Mouse (Mus musculus): Measurements from ENCODE around the gene Cd164l2. TPM values are rescaled to one million over a fixed set of nuclear protein-coding genes. Genes with fewer than 3 reads are reported as not detected.

The Cd164l2 gene
- polyA plus RNA-seq, 1 experiment from 2014 or later = 19.1 TPM

- Histone ChIP-seq H3K27me3 (ENCODE audit: insufficient read depth, low read length) (no peaks in the 10 kb centered on the region), H3K9ac (ENCODE audit: low read depth, low read length) (no peak overlapping the region), H3K9me3 (replicated peaks; ENCODE audit: low read length) (no peaks in the 10 kb centered on the region), H3K4me3 (replicated peaks; ENCODE audit: low read depth, low read length) (no peak overlapping the region), H3K4me2 (ENCODE audit: low read length) (no peak overlapping the region), H3K36me3 (ENCODE audit: insufficient read depth, low read length) (peaks cover 8% of the 10 kb centered on the region; the same call in 1 of the 2 replicates), H3K27ac (no peak overlapping the region), H3K4me1 (replicated peaks; ENCODE audit: insufficient read depth, low read length) (peaks cover 21% of the 10 kb centered on the region)
- no peak for TF ChIP-seq CTCF (IDR thresholded peaks at IDR 0.05; ENCODE audit: low read depth)
- DNase-seq (ENCODE audit: low spot score) = no peak
- ATAC-seq (replicated peaks; ENCODE audit: low FRiP score, low read depth) = no peak
- 80% methylated on average over 4 of the region's 4 CpGs for WGBS
Observed at GRCm38 (mm10) chr4:133172451-133172850, 39.5 kb upstream of the Cd164l2 start.

GRCm38 (mm10) chr4:133174361-133174760 is 37.6 kb upstream of the Cd164l2 start:
- peak; percentile 92 for DNase-seq (ENCODE audit: low spot score)
- peaks cover 16% of the 10 kb centered on the region; the same call in 1 of the 2 replicates for H3K36me3 ChIP-seq (ENCODE audit: insufficient read depth, low read length)
- no peak overlapping the region for H3K9ac ChIP-seq (ENCODE audit: low read depth, low read length)
- WGBS = 31% methylated on average over 4 of the region's 4 CpGs
- H3K27ac ChIP-seq = peak overlapping the region; percentile 78
- ATAC-seq (replicated peaks; ENCODE audit: low FRiP score, low read depth) = no peak
- TF ChIP-seq CTCF (IDR thresholded peaks at IDR 0.05; ENCODE audit: low read depth) = no peak
- peaks cover 21% of the 10 kb centered on the region for H3K4me1 ChIP-seq (replicated peaks; ENCODE audit: insufficient read depth, low read length)
- H3K4me3 ChIP-seq (replicated peaks; ENCODE audit: low read depth, low read length) = no peak overlapping the region
- H3K4me2 ChIP-seq (ENCODE audit: low read length) = peak overlapping the region; percentile 33
- H3K27me3 ChIP-seq (ENCODE audit: insufficient read depth, low read length) = no peaks in the 10 kb centered on the region
- H3K9me3 ChIP-seq (replicated peaks; ENCODE audit: low read length) = no peaks in the 10 kb centered on the region

- peaks cover 21% of the 10 kb centered on the region for H3K4me1 ChIP-seq (replicated peaks; ENCODE audit: insufficient read depth, low read length)
- DNase-seq (ENCODE audit: low spot score) (no peak), ATAC-seq (replicated peaks; ENCODE audit: low FRiP score, low read depth) (no peak)
- peaks cover 22% of the 10 kb centered on the region; the same call in 1 of the 2 replicates for H3K36me3 ChIP-seq (ENCODE audit: insufficient read depth, low read length)
- no peak overlapping the region for H3K9ac ChIP-seq (ENCODE audit: low read depth, low read length)
- WGBS = 60% methylated on average over 7 of the region's 7 CpGs
- peak overlapping the region; percentile 78; the same call in 1 of the 2 replicates for H3K27ac ChIP-seq
- 0 out of 2 replicates have a peak overlapping the region, but pooled peaks have one; percentile 1 for H3K4me2 ChIP-seq (ENCODE audit: low read length)
- no peak for TF ChIP-seq CTCF (IDR thresholded peaks at IDR 0.05; ENCODE audit: low read depth)
- no peaks in the 10 kb centered on the region for H3K9me3 ChIP-seq (replicated peaks; ENCODE audit: low read length)
- H3K27me3 ChIP-seq (ENCODE audit: insufficient read depth, low read length) = no peaks in the 10 kb centered on the region
- no peak overlapping the region for H3K4me3 ChIP-seq (replicated peaks; ENCODE audit: low read depth, low read length)
Observed at GRCm38 (mm10) chr4:133175274-133175673, 36.7 kb upstream of the Cd164l2 start.

GRCm38 (mm10) chr4:133175998-133176760 is 35.8 kb upstream of the Cd164l2 start:
- ATAC-seq (replicated peaks; ENCODE audit: low FRiP score, low read depth) (no peak), DNase-seq (ENCODE audit: low spot score) (no peak)
- peaks cover 24% of the 10 kb centered on the region for H3K36me3 ChIP-seq (ENCODE audit: insufficient read depth, low read length)

GRCm38 (mm10) chr4:133176761-133177403 is 35.0 kb upstream of the Cd164l2 start:
- ATAC-seq (replicated peaks; ENCODE audit: low FRiP score, low read depth) (no peak), DNase-seq (ENCODE audit: low spot score) (no peak)
- peaks cover 30% of the 10 kb centered on the region for H3K36me3 ChIP-seq (ENCODE audit: insufficient read depth, low read length)
- no peaks in the 10 kb centered on the region for H3K9me3 ChIP-seq (replicated peaks; ENCODE audit: low read length)
- H3K9ac ChIP-seq (ENCODE audit: low read depth, low read length) = no peak overlapping the region
- no peaks in the 10 kb centered on the region for H3K27me3 ChIP-seq (ENCODE audit: insufficient read depth, low read length)
- peaks cover 21% of the 10 kb centered on the region for H3K4me1 ChIP-seq (replicated peaks; ENCODE audit: insufficient read depth, low read length)
- WGBS = 60% methylated on average over 18 of the region's 18 CpGs
- H3K4me3 ChIP-seq (replicated peaks; ENCODE audit: low read depth, low read length) = no peak overlapping the region
- H3K27ac ChIP-seq = 0 out of 2 replicates have a peak overlapping the region, but pooled peaks have one; percentile 19
- no peak for TF ChIP-seq CTCF (IDR thresholded peaks at IDR 0.05; ENCODE audit: low read depth)
- no peak overlapping the region for H3K4me2 ChIP-seq (ENCODE audit: low read length)

More at GRCm38 (mm10) chr4:133175998-133176760, 35.8 kb upstream of the Cd164l2 start:
- Histone ChIP-seq H3K27ac (0 out of 2 replicates have a peak overlapping the region, but pooled peaks have one; percentile 78), H3K27me3 (ENCODE audit: insufficient read depth, low read length) (no peaks in the 10 kb centered on the region), H3K4me2 (ENCODE audit: low read length) (no peak overlapping the region), H3K9me3 (replicated peaks; ENCODE audit: low read length) (no peaks in the 10 kb centered on the region), H3K4me1 (replicated peaks; ENCODE audit: insufficient read depth, low read length) (peaks cover 21% of the 10 kb centered on the region), H3K9ac (ENCODE audit: low read depth, low read length) (no peak overlapping the region), H3K4me3 (replicated peaks; ENCODE audit: low read depth, low read length) (no peak overlapping the region)
- 40% methylated on average over 14 of the region's 14 CpGs for WGBS
- TF ChIP-seq CTCF (IDR thresholded peaks at IDR 0.05; ENCODE audit: low read depth) = no peak

GRCm38 (mm10) chr4:133178305-133178704 is 33.6 kb upstream of the Cd164l2 start:
- TF ChIP-seq CTCF (IDR thresholded peaks at IDR 0.05; ENCODE audit: low read depth) = no peak
- Histone ChIP-seq H3K9me3 (replicated peaks; ENCODE audit: low read length) (no peaks in the 10 kb centered on the region), H3K9ac (ENCODE audit: low read depth, low read length) (no peak overlapping the region), H3K4me1 (replicated peaks; ENCODE audit: insufficient read depth, low read length) (peaks cover 17% of the 10 kb centered on the region), H3K36me3 (ENCODE audit: insufficient read depth, low read length) (peaks cover 34% of the 10 kb centered on the region), H3K4me3 (replicated peaks; ENCODE audit: low read depth, low read length) (no peak overlapping the region), H3K4me2 (ENCODE audit: low read length) (no peak overlapping the region), H3K27ac (no peak overlapping the region), H3K27me3 (ENCODE audit: insufficient read depth, low read length) (no peaks in the 10 kb centered on the region)
- DNase-seq (ENCODE audit: low spot score) = no peak
- 83% methylated on average over 5 of the region's 5 CpGs for WGBS
- no peak for ATAC-seq (replicated peaks; ENCODE audit: low FRiP score, low read depth)
